Mouse (Mus musculus) bone marrow, adult 2 months (tissue): ENCODE results near the gene Pcnx3.

ENCODE experiments used
- CTCF ChIP-seq: fragments of 200-500 bp; IDR thresholded peaks from 2 replicates; pipeline ENCODE4 v1.5.1; 2011; ENCODE audit warnings: low read length, control low read depth; ENCODE audit not compliant: control insufficient read depth, insufficient read depth
- POLR2A ChIP-seq: fragments of 200-500 bp; IDR thresholded peaks from 2 replicates; pipeline ENCODE4 v1.6.1; 2011; ENCODE audit warnings: low read depth, mild to moderate bottlenecking, control low read depth, low read length, borderline replicate concordance; ENCODE audit not compliant: control insufficient read depth

- TF ChIP-seq CTCF (no peak), POLR2A (no peak)
Observed at GRCm38 (mm10) chr19:5638416-5639005, 50.2 kb downstream of the Pcnx3 start.
